Mouse (Mus musculus) gastrocnemius, adult 2 months (tissue): Measurements from ENCODE around the gene Adam34. TPM values are rescaled to one million over a fixed set of nuclear protein-coding genes. Genes with fewer than 3 reads are reported as not detected.
"Not testable (repeated sequence)": the region's sequence is repeated elsewhere in the genome, so short reads cannot be mapped to it uniquely, and the experiment has no call there.

ENCODE experiments used
- DNase-seq: peaks from one replicate; pipeline ENCODE4 v3.0.0; 2022
- H3K27ac ChIP-seq: fragments of 200-600 bp; 2 replicates; pipeline ENCODE4 v1.8.1; 2022; ENCODE audit warnings: mild to moderate bottlenecking
- H3K4me3 ChIP-seq: fragments of 200-600 bp; 2 replicates; pipeline ENCODE4 v1.8.1; 2022; ENCODE audit warnings: mild to moderate bottlenecking, moderate library complexity
- CTCF ChIP-seq: fragments of 200-600 bp; IDR thresholded peaks from 2 replicates; pipeline ENCODE4 v1.8.1; 2022; ENCODE audit warnings: antibody characterized with exemption, mild to moderate bottlenecking, moderate library complexity
- intact Hi-C: fragments of 180-260 bp; cut with DNase I; formaldehyde crosslinking; loops from one replicate; pipeline ENCODE4 v1.15.1; 2025
- long read RNA-seq, 2 experiments: library from polyadenylated mRNA; stranded (forward); transcript quantifications; one replicate each; pipeline ENCODE4 v2.0.0; 2021
- total RNA-seq, 2 experiments: library from RNA; stranded (reverse); gene quantifications; 2 replicates each; pipeline ENCODE4 v1.2.3; 2021

Adam34 gene
- not detected for total RNA-seq
- long read RNA-seq, experiment 1, result 0 reads
- long read RNA-seq, experiment 2, result 0 reads

- DNase-seq, result no peak
- Histone ChIP-seq H3K27ac (no peak within 1 kb of the TSS), H3K4me3 (no peak within 1 kb of the TSS)
- no peak for TF ChIP-seq CTCF
- intact Hi-C loops, result no loop called here
Measured at GRCm38 (mm10) chr8:43709949-43710348, at the start of gene Adam34. TSS of gene Adam34 (minus strand) at chr8:43710049.

DNA sequence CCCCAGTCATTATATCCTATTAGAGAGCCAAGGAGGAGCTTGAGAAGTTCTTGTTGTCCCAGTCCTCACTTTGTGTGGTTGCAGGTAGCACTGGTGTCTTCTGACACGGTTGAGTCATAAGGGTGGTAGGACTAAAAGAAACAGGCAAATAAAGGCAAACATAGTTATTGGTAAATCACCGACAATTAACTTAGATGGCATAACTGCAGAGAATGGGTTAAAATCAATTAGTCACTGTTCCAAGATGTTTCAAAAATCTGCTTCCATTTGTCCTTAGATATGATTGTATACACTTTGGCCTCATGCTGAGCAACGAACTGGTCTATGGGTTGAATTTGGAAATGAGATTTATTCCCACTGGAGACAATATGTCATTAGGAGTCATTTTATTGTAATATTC, 82.7 kb downstream of the Adam34 start, which contains the start of gene Gm5346:
Gene Gm5346 (minus strand): TSS at position 101 of the 400 bp plus-strand sequence.
- Histone ChIP-seq H3K27ac (no peak within 1 kb of the TSS), H3K4me3 (no peak within 1 kb of the TSS)
- TF ChIP-seq CTCF, result no peak
- DNase-seq, result no peak
- intact Hi-C loops, result no loop called here

DNA sequence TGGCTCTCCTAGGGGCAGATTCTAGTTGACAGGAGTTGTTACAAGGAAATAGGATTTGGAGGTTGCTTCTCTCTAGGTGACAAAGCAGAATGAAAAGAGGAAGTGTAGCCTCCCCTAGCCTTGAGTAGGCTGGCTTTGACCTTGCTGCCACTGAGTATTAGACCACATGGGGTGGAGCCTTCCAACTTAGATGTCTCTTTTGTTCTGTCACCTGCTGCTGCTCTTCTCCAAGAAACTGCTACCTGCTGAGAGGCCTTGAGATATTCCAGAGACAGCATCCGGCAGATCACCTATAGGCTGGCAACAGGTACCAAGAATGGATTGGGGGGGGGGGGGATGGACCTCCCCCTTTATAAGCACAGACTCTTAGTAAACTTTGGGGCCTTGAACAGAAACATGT, 93.8 kb downstream of the Adam34 start:
- no peak overlapping the region for H3K4me3 ChIP-seq
- DNase-seq, result no peak
- intact Hi-C loops, result no loop called here
- TF ChIP-seq CTCF, result no peak
- no peak overlapping the region for H3K27ac ChIP-seq

DNA sequence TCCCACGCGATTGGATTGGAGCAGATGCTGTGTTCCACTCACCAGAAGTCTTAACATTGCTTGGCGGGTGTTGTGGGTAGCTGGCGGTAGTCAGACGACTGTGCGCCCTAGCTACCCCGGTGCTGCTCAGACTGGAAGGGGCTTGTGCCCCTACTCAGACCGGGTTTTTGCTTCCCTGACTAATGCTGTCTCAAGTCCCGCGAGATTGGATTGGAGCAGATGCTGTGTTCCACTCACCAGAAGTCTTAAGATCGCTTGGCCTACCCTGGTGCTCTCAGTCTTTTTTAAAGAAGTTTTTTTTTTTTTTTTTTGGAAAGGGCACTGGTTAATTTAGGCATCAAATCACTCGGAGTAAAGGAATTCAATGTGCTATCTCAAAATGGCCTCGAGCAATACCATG, 106.2 kb downstream of the Adam34 start:
- H3K27ac ChIP-seq, DNase-seq, intact Hi-C loops, H3K4me3 ChIP-seq: not testable (repeated sequence)

DNA sequence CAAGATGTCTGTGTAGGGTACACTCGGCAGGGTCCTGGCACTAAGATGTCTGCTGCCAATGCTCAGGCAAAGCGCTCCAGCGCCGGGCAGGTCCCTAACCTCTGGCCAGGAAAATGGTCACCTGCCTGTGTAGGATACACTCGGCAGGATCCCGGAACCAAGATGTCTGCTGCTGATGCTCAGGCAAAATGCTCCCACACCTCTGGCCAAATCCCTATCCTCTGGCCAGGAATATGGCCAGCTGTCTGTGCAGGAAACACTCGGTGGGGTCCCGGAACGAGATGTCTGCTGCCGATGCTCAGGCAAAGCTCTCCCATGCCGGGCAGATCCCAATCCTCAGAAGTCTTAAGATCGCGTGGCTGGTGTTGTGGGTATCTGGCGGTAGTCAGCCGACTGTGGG, 106.7 kb downstream of the Adam34 start:
- intact Hi-C loops, H3K4me3 ChIP-seq, H3K27ac ChIP-seq, DNase-seq: not testable (repeated sequence)

Other genes starting within 250 kb of the Adam34 start
- gene Adam26b, start 181.9 kb downstream of the Adam34 start, total RNA-seq, result not detected
- gene Adam26a, start 133.3 kb downstream of the Adam34 start, total RNA-seq, result not detected
- gene Gm5346, start 82.8 kb downstream of the Adam34 start, total RNA-seq, result not detected